Mouse (Mus musculus) heart, postnatal 0 days (tissue): ENCODE data around the gene Oip5.

Source experiments
- CTCF ChIP-seq: IDR thresholded peaks from 2 replicates; pipeline ENCODE4 v1.5.1; 2016; ENCODE audit warnings: antibody characterized with exemption, control low read depth, low read depth
- EP300 ChIP-seq: IDR thresholded peaks from 2 replicates; pipeline ENCODE4 v1.6.1; 2016; ENCODE audit warnings: antibody characterized with exemption, low read depth

- TF ChIP-seq CTCF: no peak
- no peak for TF ChIP-seq EP300
Observed at GRCm38 (mm10) chr2:119581571-119581970, 36.7 kb downstream of the Oip5 start.
